Mouse (Mus musculus) midbrain, embryonic 11.5 days (tissue): ENCODE results near the gene Zhx3. TPM values are rescaled to one million over a fixed set of nuclear protein-coding genes. Genes with fewer than 3 reads are reported as not detected.

Source experiments
- ATAC-seq: fragments of 200-750 bp; cut with Nextera tagmentation; 2 replicates; pipeline ENCODE4 v1.8.0; 2017; ENCODE audit warnings: moderate TSS enrichment, moderate library complexity; ENCODE audit not compliant: low FRiP score
- DNase-seq: peaks from one replicate; pipeline ENCODE4 v3.0.0; 2015; ENCODE audit warnings: low spot score; ENCODE audit errors: missing footprints
- H3K27ac ChIP-seq: fragments of 300-500 bp; sonication (generic); 2 replicates; pipeline ENCODE4 v1.5.1; 2014; ENCODE audit warnings: low read depth, low read length
- H3K27me3 ChIP-seq: fragments of 300-500 bp; sonication (generic); 2 replicates; pipeline ENCODE4 v1.6.1; 2014; ENCODE audit warnings: mild to moderate bottlenecking, low read length, moderate library complexity, mixed read lengths; ENCODE audit not compliant: control insufficient read depth, insufficient read depth
- H3K36me3 ChIP-seq: fragments of 300-500 bp; sonication (generic); 2 replicates; pipeline ENCODE4 v1.6.1; 2014; ENCODE audit warnings: mild to moderate bottlenecking, low read length, moderate library complexity, mixed read lengths; ENCODE audit not compliant: control insufficient read depth, insufficient read depth
- H3K4me1 ChIP-seq: fragments of 300-500 bp; sonication (generic); 2 replicates; pipeline ENCODE4 v1.6.1; 2014; ENCODE audit warnings: low read length; ENCODE audit not compliant: control insufficient read depth, insufficient read depth
- H3K4me2 ChIP-seq: fragments of 300-500 bp; sonication (generic); 2 replicates; pipeline ENCODE4 v1.6.1; 2014; ENCODE audit warnings: mild to moderate bottlenecking, moderate library complexity
- H3K4me3 ChIP-seq: fragments of 300-500 bp; sonication (generic); 2 replicates; pipeline ENCODE4 v1.5.1; 2014; ENCODE audit warnings: low read depth, low read length
- H3K9ac ChIP-seq: fragments of 300-500 bp; sonication (generic); 2 replicates; pipeline ENCODE4 v1.6.1; 2014; ENCODE audit warnings: low read length
- H3K9me3 ChIP-seq: fragments of 300-500 bp; sonication (generic); 2 replicates; pipeline ENCODE4 v1.6.1; 2016; ENCODE audit warnings: low read length; ENCODE audit not compliant: control insufficient read depth
- WGBS: fragments of 180-500 bp; shearing (Covaris S2); extraction: QIAGEN DNeasy Blood & Tissue Kit; methylation state at CpG from one replicate; pipeline ENCODE4 v1.1.7; 2014; 5-methylcytosine and 5-hydroxymethylcytosine counted together
- polyA plus RNA-seq: library from polyadenylated mRNA; unstranded; fragments of >200 nt; fragmentation: Nextera tagmentation; extraction: Ambion mirVana; gene quantifications from 2 replicates; pipeline ENCODE4 v1.2.1, GENCODE M21; 2014

The Zhx3 gene
- polyA plus RNA-seq, 1 experiment from 2014 or later = 7.8 TPM

GRCm38 (mm10) chr2:160771325-160772276 lies 101.2 kb downstream of the Zhx3 start:
- DNase-seq (peak; percentile 83), ATAC-seq (0 out of 2 replicates have a peak, but pooled peaks have one; percentile 14)
- Histone ChIP-seq H3K9me3 (no peaks in the 10 kb centered on the region), H3K4me3 (no peak overlapping the region), H3K27me3 (no peaks in the 10 kb centered on the region), H3K9ac (no peak overlapping the region), H3K36me3 (no peaks in the 10 kb centered on the region), H3K4me1 (no peaks in the 10 kb centered on the region), H3K4me2 (no peak overlapping the region), H3K27ac (no peak overlapping the region)
- 89% methylated on average over 8 of the region's 8 CpGs for WGBS

GRCm38 (mm10) chr2:160770871-160771270 lies 101.9 kb downstream of the Zhx3 start:
- no peak overlapping the region for H3K4me3 ChIP-seq
- ATAC-seq (no peak), DNase-seq (peak; percentile 62)
- H3K27ac ChIP-seq = no peak overlapping the region
- no peaks in the 10 kb centered on the region for H3K27me3 ChIP-seq
- 94% methylated on average over 1 of the region's 1 CpGs for WGBS
- H3K36me3 ChIP-seq = no peaks in the 10 kb centered on the region
- no peak overlapping the region for H3K4me2 ChIP-seq
- H3K4me1 ChIP-seq = no peaks in the 10 kb centered on the region
- no peak overlapping the region for H3K9ac ChIP-seq
- no peaks in the 10 kb centered on the region for H3K9me3 ChIP-seq

- Histone ChIP-seq H3K27ac (no peak overlapping the region), H3K36me3 (no peaks in the 10 kb centered on the region), H3K9ac (no peak overlapping the region), H3K27me3 (no peaks in the 10 kb centered on the region), H3K4me1 (no peaks in the 10 kb centered on the region), H3K9me3 (no peaks in the 10 kb centered on the region), H3K4me2 (no peak overlapping the region), H3K4me3 (no peak overlapping the region)
- peak; percentile 54 for DNase-seq
- ATAC-seq = no peak
These were observed 102.4 kb downstream of the Zhx3 start for GRCm38 (mm10) chr2:160770409-160770808.

- Histone ChIP-seq H3K27ac (no peak overlapping the region), H3K36me3 (no peaks in the 10 kb centered on the region; the same call in 1 of the 2 replicates)
These were observed 103.8 kb downstream of the Zhx3 start for GRCm38 (mm10) chr2:160768997-160769396.

GRCm38 (mm10) chr2:160768097-160768695 lies 104.6 kb downstream of the Zhx3 start:
- no peaks in the 10 kb centered on the region for H3K9me3 ChIP-seq
- H3K4me2 ChIP-seq = no peak overlapping the region
- 84% methylated on average over 4 of the region's 4 CpGs for WGBS
- H3K27me3 ChIP-seq = no peaks in the 10 kb centered on the region
- ATAC-seq (no peak), DNase-seq (peak; percentile 82)
- no peaks in the 10 kb centered on the region for H3K4me1 ChIP-seq
- H3K36me3 ChIP-seq = peaks cover 2% of the 10 kb centered on the region; the same call in 1 of the 2 replicates
- no peak overlapping the region for H3K4me3 ChIP-seq
- H3K27ac ChIP-seq = no peak overlapping the region
- no peak overlapping the region for H3K9ac ChIP-seq

More at GRCm38 (mm10) chr2:160768997-160769396, 103.8 kb downstream of the Zhx3 start:
- Histone ChIP-seq H3K4me2 (no peak overlapping the region), H3K9me3 (no peaks in the 10 kb centered on the region), H3K4me3 (no peak overlapping the region), H3K9ac (no peak overlapping the region), H3K4me1 (no peaks in the 10 kb centered on the region), H3K27me3 (no peaks in the 10 kb centered on the region)
- no peak for DNase-seq
- 86% methylated on average over 2 of the region's 2 CpGs for WGBS
- no peak for ATAC-seq

- DNase-seq (no peak), ATAC-seq (no peak)
- Histone ChIP-seq H3K27ac (no peak overlapping the region), H3K36me3 (peaks cover 5% of the 10 kb centered on the region; the same call in 1 of the 2 replicates), H3K27me3 (no peaks in the 10 kb centered on the region), H3K9ac (no peak overlapping the region), H3K4me1 (no peaks in the 10 kb centered on the region), H3K4me3 (no peak overlapping the region), H3K4me2 (no peak overlapping the region), H3K9me3 (no peaks in the 10 kb centered on the region)
- 91% methylated on average over 2 of the region's 2 CpGs for WGBS
These were observed 105.6 kb downstream of the Zhx3 start for GRCm38 (mm10) chr2:160767201-160767600.

- Histone ChIP-seq H3K9ac (no peak overlapping the region), H3K4me3 (no peak overlapping the region), H3K9me3 (no peaks in the 10 kb centered on the region), H3K36me3 (peaks cover 9% of the 10 kb centered on the region; the same call in 1 of the 2 replicates), H3K4me1 (no peaks in the 10 kb centered on the region), H3K27ac (no peak overlapping the region), H3K27me3 (no peaks in the 10 kb centered on the region), H3K4me2 (no peak overlapping the region)
- ATAC-seq (no peak), DNase-seq (peak; percentile 84)
- 87% methylated on average over 5 of the region's 5 CpGs for WGBS
These were observed 106.4 kb downstream of the Zhx3 start for GRCm38 (mm10) chr2:160766371-160766771.

GRCm38 (mm10) chr2:160765096-160765495 lies 107.7 kb downstream of the Zhx3 start:
- H3K9ac ChIP-seq = no peak overlapping the region
- no peaks in the 10 kb centered on the region for H3K9me3 ChIP-seq
- ATAC-seq = no peak
- no peak overlapping the region for H3K27ac ChIP-seq
- WGBS = 79% methylated on average over 3 of the region's 3 CpGs
- no peak overlapping the region for H3K4me2 ChIP-seq
- peak; percentile 62 for DNase-seq
- no peaks in the 10 kb centered on the region for H3K27me3 ChIP-seq
- H3K36me3 ChIP-seq = peaks cover 16% of the 10 kb centered on the region; the same call in 1 of the 2 replicates
- H3K4me1 ChIP-seq = no peaks in the 10 kb centered on the region
- H3K4me3 ChIP-seq = no peak overlapping the region

- Histone ChIP-seq H3K4me1 (no peaks in the 10 kb centered on the region), H3K4me2 (no peak overlapping the region), H3K36me3 (peaks cover 21% of the 10 kb centered on the region), H3K9me3 (no peaks in the 10 kb centered on the region), H3K4me3 (no peak overlapping the region), H3K9ac (no peak overlapping the region), H3K27ac (no peak overlapping the region), H3K27me3 (no peaks in the 10 kb centered on the region)
- no peak for ATAC-seq
- 95% methylated on average over 2 of the region's 2 CpGs for WGBS
- no peak for DNase-seq
These were observed 108.4 kb downstream of the Zhx3 start for GRCm38 (mm10) chr2:160764386-160764785.
